Mouse (Mus musculus) lung, embryonic 16.5 days (tissue): Measurements from ENCODE around the gene Hoxa6. TPM values are rescaled to one million over a fixed set of nuclear protein-coding genes. Genes with fewer than 3 reads are reported as not detected.

Experiments
- ATAC-seq: fragments of 200-750 bp; cut with Nextera tagmentation; 2 replicates; pipeline ENCODE4 v1.8.0; 2017; ENCODE audit warnings: low read depth, mild to moderate bottlenecking, moderate library complexity
- H3K27ac ChIP-seq: fragments of 300-500 bp; sonication (generic); 2 replicates; pipeline ENCODE4 v1.5.1; 2014; ENCODE audit warnings: mild to moderate bottlenecking, control low read depth, low read length
- H3K27me3 ChIP-seq: fragments of 300-500 bp; sonication (generic); 2 replicates; pipeline ENCODE4 v1.6.1; 2014; ENCODE audit warnings: low read depth, low read length, mixed read lengths; ENCODE audit not compliant: control insufficient read depth, insufficient read depth
- H3K36me3 ChIP-seq: fragments of 300-500 bp; sonication (generic); 2 replicates; pipeline ENCODE4 v1.6.1; 2014; ENCODE audit warnings: low read length; ENCODE audit not compliant: control insufficient read depth, insufficient read depth
- H3K4me1 ChIP-seq: fragments of 300-500 bp; sonication (generic); replicated peaks from 2 replicates; pipeline ENCODE4 v1.6.1; 2014; ENCODE audit warnings: low read length, mixed read lengths; ENCODE audit not compliant: control insufficient read depth, insufficient read depth
- H3K4me2 ChIP-seq: fragments of 300-500 bp; sonication (generic); 2 replicates; pipeline ENCODE4 v1.6.1; 2014; ENCODE audit warnings: low read depth, low read length, control low read depth
- H3K4me3 ChIP-seq: fragments of 300-500 bp; sonication (generic); 2 replicates; pipeline ENCODE4 v1.5.1; 2014; ENCODE audit warnings: mild to moderate bottlenecking, low read length, control low read depth
- H3K9ac ChIP-seq: fragments of 300-500 bp; sonication (generic); 2 replicates; pipeline ENCODE4 v1.6.1; 2014; ENCODE audit warnings: low read length, control low read depth
- H3K9me3 ChIP-seq: fragments of 300-500 bp; sonication (generic); 2 replicates; pipeline ENCODE4 v1.6.1; 2016; ENCODE audit warnings: low read length; ENCODE audit not compliant: control insufficient read depth
- WGBS: fragments of 180-500 bp; shearing (Covaris S2); extraction: QIAGEN DNeasy Blood & Tissue Kit; methylation state at CpG from one replicate; pipeline ENCODE4 v1.1.7; 2014; 5-methylcytosine and 5-hydroxymethylcytosine counted together
- polyA plus RNA-seq: library from polyadenylated mRNA; unstranded; fragments of >200 nt; fragmentation: Nextera tagmentation; extraction: Ambion mirVana; gene quantifications from 2 replicates; pipeline ENCODE4 v1.2.1, GENCODE M21; 2015

Hoxa6 gene
- polyA plus RNA-seq, 1 experiment from 2014 or later = 2.2 TPM

- peak; percentile 69 for ATAC-seq
- WGBS = under 1% methylated on average over 36 of the region's 55 CpGs
- Histone ChIP-seq H3K4me2 (peak overlapping the region; percentile 68), H3K4me3 (peak overlapping the region; percentile 66), H3K27ac (peak overlapping the region; percentile 87), H3K27me3 (peaks cover 38% of the 10 kb centered on the region), H3K9ac (peak overlapping the region; percentile 76), H3K4me1 (peaks cover 45% of the 10 kb centered on the region), H3K36me3 (no peaks in the 10 kb centered on the region), H3K9me3 (no peaks in the 10 kb centered on the region)
These were observed 16.5 kb downstream of the Hoxa6 start for GRCm38 (mm10) chr6:52191860-52192550.

GRCm38 (mm10) chr6:52190906-52191810, 17.4 kb downstream of the Hoxa6 start, which contains the start of gene Hoxa4:
TSS of gene Hoxa4 (minus strand) at chr6:52191753.
- Histone ChIP-seq H3K4me3 (peak within 1 kb of the TSS; percentile 66), H3K9me3 (no peaks in the 10 kb centered on the region), H3K36me3 (no peaks in the 10 kb centered on the region), H3K4me2 (peak within 1 kb of the TSS; percentile 68), H3K27me3 (peaks cover 41% of the 10 kb centered on the region), H3K4me1 (peaks cover 41% of the 10 kb centered on the region), H3K9ac (peak within 1 kb of the TSS; percentile 90), H3K27ac (peak within 1 kb of the TSS; percentile 95)
- ATAC-seq = 0 out of 2 replicates have a peak, but pooled peaks have one; percentile 8
- 2% methylated on average over 57 of the region's 102 CpGs for WGBS

GRCm38 (mm10) chr6:52190410-52190809, 18.1 kb downstream of the Hoxa6 start:
- Histone ChIP-seq H3K9ac (peak overlapping the region; percentile 90), H3K9me3 (no peaks in the 10 kb centered on the region), H3K36me3 (no peaks in the 10 kb centered on the region), H3K27me3 (peaks cover 40% of the 10 kb centered on the region), H3K4me2 (peak overlapping the region; percentile 68), H3K4me1 (peaks cover 40% of the 10 kb centered on the region), H3K27ac (peak overlapping the region; percentile 95), H3K4me3 (peak overlapping the region; percentile 66)
- WGBS = 3% methylated on average over 23 of the region's 23 CpGs
- no peak for ATAC-seq

GRCm38 (mm10) chr6:52189909-52190308, 18.6 kb downstream of the Hoxa6 start:
- Histone ChIP-seq H3K27ac (peak overlapping the region; percentile 95), H3K36me3 (no peaks in the 10 kb centered on the region), H3K9me3 (no peaks in the 10 kb centered on the region), H3K4me2 (peak overlapping the region; percentile 68), H3K4me1 (peaks cover 43% of the 10 kb centered on the region), H3K4me3 (peak overlapping the region; percentile 66), H3K9ac (peak overlapping the region; percentile 90), H3K27me3 (peaks cover 39% of the 10 kb centered on the region)
- ATAC-seq = no peak
- 14% methylated on average over 8 of the region's 8 CpGs for WGBS

GRCm38 (mm10) chr6:52189172-52189591, 19.3 kb downstream of the Hoxa6 start:
- WGBS = 12% methylated on average over 5 of the region's 5 CpGs
- Histone ChIP-seq H3K9me3 (no peaks in the 10 kb centered on the region), H3K4me3 (no peak overlapping the region), H3K4me1 (peaks cover 43% of the 10 kb centered on the region), H3K4me2 (no peak overlapping the region; the same call in 1 of the 2 replicates), H3K36me3 (no peaks in the 10 kb centered on the region), H3K27me3 (peaks cover 43% of the 10 kb centered on the region), H3K27ac (peak overlapping the region; percentile 95), H3K9ac (no peak overlapping the region)
- peak; percentile 89 for ATAC-seq

GRCm38 (mm10) chr6:52186500-52186899, 22.0 kb downstream of the Hoxa6 start:
- H3K4me3 ChIP-seq = no peak overlapping the region
- 69% methylated on average over 1 of the region's 1 CpGs for WGBS
- no peaks in the 10 kb centered on the region for H3K9me3 ChIP-seq
- no peak overlapping the region for H3K4me2 ChIP-seq
- peak overlapping the region; percentile 13; the same call in 1 of the 2 replicates for H3K27ac ChIP-seq
- no peak overlapping the region for H3K9ac ChIP-seq
- H3K4me1 ChIP-seq = peaks cover 44% of the 10 kb centered on the region
- ATAC-seq = no peak
- H3K36me3 ChIP-seq = no peaks in the 10 kb centered on the region
- H3K27me3 ChIP-seq = peaks cover 44% of the 10 kb centered on the region

GRCm38 (mm10) chr6:52185834-52186233, 22.7 kb downstream of the Hoxa6 start:
- Histone ChIP-seq H3K36me3 (no peaks in the 10 kb centered on the region), H3K4me2 (no peak overlapping the region), H3K9ac (no peak overlapping the region), H3K27me3 (peaks cover 46% of the 10 kb centered on the region), H3K4me1 (peaks cover 51% of the 10 kb centered on the region), H3K27ac (no peak overlapping the region), H3K4me3 (no peak overlapping the region), H3K9me3 (no peaks in the 10 kb centered on the region)
- WGBS = 30% methylated on average over 3 of the region's 3 CpGs
- no peak for ATAC-seq

- Histone ChIP-seq H3K4me2 (peak overlapping the region; percentile 46), H3K4me3 (peak overlapping the region; percentile 11; the same call in 1 of the 2 replicates), H3K4me1 (peaks cover 53% of the 10 kb centered on the region), H3K9ac (peak overlapping the region; percentile 25; the same call in 1 of the 2 replicates), H3K27ac (peak overlapping the region; percentile 70), H3K36me3 (no peaks in the 10 kb centered on the region), H3K9me3 (no peaks in the 10 kb centered on the region), H3K27me3 (peaks cover 46% of the 10 kb centered on the region)
- 2% methylated on average over 19 of the region's 19 CpGs for WGBS
- ATAC-seq = no peak
These were observed 23.3 kb downstream of the Hoxa6 start for GRCm38 (mm10) chr6:52185222-52185621.

GRCm38 (mm10) chr6:52184668-52185067, 23.9 kb downstream of the Hoxa6 start:
- H3K27ac ChIP-seq = peak overlapping the region; percentile 70
- H3K4me1 ChIP-seq = peaks cover 53% of the 10 kb centered on the region
- WGBS = 19% methylated on average over 6 of the region's 6 CpGs
- peak overlapping the region; percentile 19; the same call in 1 of the 2 replicates for H3K9ac ChIP-seq
- H3K9me3 ChIP-seq = no peaks in the 10 kb centered on the region
- no peak for ATAC-seq
- no peak overlapping the region for H3K4me3 ChIP-seq
- peak overlapping the region; percentile 46 for H3K4me2 ChIP-seq
- no peaks in the 10 kb centered on the region for H3K36me3 ChIP-seq
- peaks cover 46% of the 10 kb centered on the region for H3K27me3 ChIP-seq
